Mouse (Mus musculus): Measurements from ENCODE around the gene Ap2a1.
"Not testable (repeated sequence)": the region's sequence is repeated elsewhere in the genome, so short reads cannot be mapped to it uniquely, and the experiment has no call there.

Ap2a1 gene

GRCm38 (mm10) chr7:44894175-44894574 lies 35.1 kb downstream of the Ap2a1 start:
- DNase-seq (ENCODE audit: low spot score) = no peak

GRCm38 (mm10) chr7:44893197-44893596 lies 36.1 kb downstream of the Ap2a1 start:
- DNase-seq (ENCODE audit: low spot score) = peak; percentile 42

- DNase-seq (ENCODE audit: low spot score) = peak; percentile 96
Observed at GRCm38 (mm10) chr7:44892276-44892921, 36.9 kb downstream of the Ap2a1 start, which contains the start of gene Med25. Gene Med25, minus strand, starts transcription at chr7:44892712.

GRCm38 (mm10) chr7:44891611-44892010 lies 37.7 kb downstream of the Ap2a1 start:
- DNase-seq (ENCODE audit: low spot score) = no peak

- peak; percentile 75 for DNase-seq (ENCODE audit: low spot score)
Observed at GRCm38 (mm10) chr7:44890737-44891136, 38.6 kb downstream of the Ap2a1 start.

- no peak for DNase-seq (ENCODE audit: low spot score)
Observed at GRCm38 (mm10) chr7:44890180-44890579, 39.1 kb downstream of the Ap2a1 start.

GRCm38 (mm10) chr7:44888256-44889105 lies 40.8 kb downstream of the Ap2a1 start:
- DNase-seq (ENCODE audit: low spot score) = peak; percentile 54

GRCm38 (mm10) chr7:44886964-44887363 lies 42.3 kb downstream of the Ap2a1 start:
- no peak for DNase-seq (ENCODE audit: low spot score)

- DNase-seq (ENCODE audit: low spot score) = no peak
Observed at GRCm38 (mm10) chr7:44884637-44885036, 44.7 kb downstream of the Ap2a1 start.

GRCm38 (mm10) chr7:44883036-44883435 lies 46.3 kb downstream of the Ap2a1 start:
- DNase-seq (ENCODE audit: low spot score) = no peak

- no peak for DNase-seq (ENCODE audit: low spot score)
Observed at GRCm38 (mm10) chr7:44877833-44878232, 51.5 kb downstream of the Ap2a1 start.

- not testable (repeated sequence) for DNase-seq (ENCODE audit: low spot score)
Observed at GRCm38 (mm10) chr7:44871774-44872173, 57.5 kb downstream of the Ap2a1 start.

- DNase-seq (ENCODE audit: low spot score) = no peak
Observed at GRCm38 (mm10) chr7:44871181-44871580, 58.1 kb downstream of the Ap2a1 start.

GRCm38 (mm10) chr7:44870614-44871013 lies 58.7 kb downstream of the Ap2a1 start:
- DNase-seq (ENCODE audit: low spot score) = no peak

GRCm38 (mm10) chr7:44869697-44870528 lies 59.4 kb downstream of the Ap2a1 start, which contains the start of gene Ptov1:
Gene Ptov1, minus strand, starts transcription at chr7:44869788.
- DNase-seq (ENCODE audit: low spot score) = peak; percentile 95

GRCm38 (mm10) chr7:44868919-44869696 lies 60.2 kb downstream of the Ap2a1 start:
- DNase-seq (ENCODE audit: low spot score) = peak; percentile 73

- DNase-seq (ENCODE audit: low spot score) = no peak
Observed at GRCm38 (mm10) chr7:44868465-44868864, 60.8 kb downstream of the Ap2a1 start.

- DNase-seq (ENCODE audit: low spot score) = no peak
Observed at GRCm38 (mm10) chr7:44867802-44868201, 61.5 kb downstream of the Ap2a1 start.

- no peak for DNase-seq (ENCODE audit: low spot score)
Observed at GRCm38 (mm10) chr7:44867010-44867702, 62.1 kb downstream of the Ap2a1 start.

GRCm38 (mm10) chr7:44866276-44867009 lies 62.9 kb downstream of the Ap2a1 start:
- peak; percentile 88 for DNase-seq (ENCODE audit: low spot score)
